Mouse (Mus musculus) CH12.LX (cell line): ENCODE results near the gene Ankrd53. TPM values are rescaled to one million over a fixed set of nuclear protein-coding genes. Genes with fewer than 3 reads are reported as not detected.

Source experiments
- DNase-seq: peaks from one replicate; pipeline ENCODE4 v3.0.0-alpha.2; 2013; ENCODE audit errors: extremely low read depth
- H3K27ac ChIP-seq: 2 replicates; pipeline ENCODE4 v1.5.1; 2012; ENCODE audit warnings: low read depth, mild to moderate bottlenecking, control low read depth, moderate library complexity; ENCODE audit not compliant: insufficient read depth
- H3K27me3 ChIP-seq: replicated peaks from 2 replicates; pipeline ENCODE3; 2012; ENCODE audit warnings: inconsistent platforms
- H3K36me3 ChIP-seq, 2 experiments: replicated peaks in 1 of 2; 2 replicates each; pipeline versions ENCODE3 to v1.6.1; 2012; ENCODE audit warnings: inconsistent platforms in 1 of 2, low read length in 1 of 2, mild to moderate bottlenecking in 1 of 2, mixed read lengths in 1 of 2, moderate library complexity in 1 of 2; ENCODE audit not compliant: control insufficient read depth in 1 of 2, insufficient read depth in 1 of 2
- H3K4me1 ChIP-seq, 2 experiments: 2 replicates each; pipeline ENCODE4 v1.6.1; 2012; ENCODE audit warnings: inconsistent platforms in 1 of 2, moderate library complexity in 1 of 2; ENCODE audit not compliant: insufficient read depth in 2 of 2, control insufficient read depth in 1 of 2
- H3K4me2 ChIP-seq: 2 replicates; pipeline ENCODE4 v1.6.1; 2012; ENCODE audit warnings: low read depth, mild to moderate bottlenecking, control low read depth; ENCODE audit not compliant: poor library complexity, insufficient read depth, severe bottlenecking
- H3K4me3 ChIP-seq, 3 experiments: fragments of 150-350 bp in 1 of 3; sonication (generic) in 1 of 3; replicated peaks in 1 of 3; 2 replicates each; pipeline versions ENCODE3 to v1.5.1; 2011 to 2012; ENCODE audit warnings: low read depth in 2 of 3, low read length in 2 of 3, mild to moderate bottlenecking in 2 of 3, moderate library complexity in 2 of 3, control low read depth in 1 of 3, improper control_type of control experiment in 1 of 3, inconsistent platforms in 1 of 3, mixed read lengths in 1 of 3; ENCODE audit not compliant: poor library complexity in 1 of 3
- H3K79me2 ChIP-seq: replicated peaks from 2 replicates; pipeline ENCODE4 v1.6.1; 2012; ENCODE audit warnings: mild to moderate bottlenecking, moderate library complexity; ENCODE audit not compliant: control insufficient read depth, poor library complexity, insufficient read depth, severe bottlenecking; ENCODE audit errors: extremely low read depth
- H3K9ac ChIP-seq: 2 replicates; pipeline ENCODE4 v1.6.1; 2012; ENCODE audit warnings: low read depth, mild to moderate bottlenecking, control low read depth, moderate library complexity; ENCODE audit not compliant: insufficient read depth
- H3K9me3 ChIP-seq: replicated peaks from 2 replicates; pipeline ENCODE3; 2012; ENCODE audit warnings: low read length, inconsistent platforms, mixed read lengths
- BHLHE40 ChIP-seq: IDR thresholded peaks from 2 replicates; pipeline ENCODE4 v1.6.1; 2011; ENCODE audit warnings: mild to moderate bottlenecking, low read depth, low read length, improper control_type of control experiment
- CTCF ChIP-seq, 2 experiments: IDR thresholded peaks in 1 of 2; conservative IDR thresholded peaks in 1 of 2; 2 replicates each; pipeline ENCODE4 v1.5.1; 2011 to 2012; ENCODE audit warnings: low read depth in 2 of 2, low read length in 2 of 2, improper control_type of control experiment in 1 of 2, inconsistent platforms in 1 of 2, mild to moderate bottlenecking in 1 of 2, moderate library complexity in 1 of 2
- E2F4 ChIP-seq: IDR thresholded peaks from 2 replicates; pipeline ENCODE4 v1.6.1; 2011; ENCODE audit warnings: low read depth, low read length, improper control_type of control experiment; ENCODE audit not compliant: insufficient replicate concordance
- ELF1 ChIP-seq: IDR thresholded peaks from 2 replicates; pipeline ENCODE4 v1.6.1; 2014; ENCODE audit warnings: low read depth, mild to moderate bottlenecking, inconsistent platforms, low read length, improper control_type of control experiment
- ETS1 ChIP-seq: conservative IDR thresholded peaks from 2 replicates; pipeline ENCODE4 v1.6.1; 2012; ENCODE audit warnings: low read depth, mild to moderate bottlenecking, inconsistent platforms, low read length, improper control_type of control experiment, moderate library complexity
- GABPA ChIP-seq: IDR thresholded peaks from 2 replicates; pipeline ENCODE4 v1.6.1; 2012; ENCODE audit warnings: low read depth, low read length, improper control_type of control experiment, inconsistent platforms; ENCODE audit not compliant: insufficient replicate concordance
- JUN ChIP-seq: IDR thresholded peaks from 2 replicates; pipeline ENCODE4 v1.6.1; 2011; ENCODE audit warnings: low read depth, mild to moderate bottlenecking, low read length, improper control_type of control experiment, moderate library complexity; ENCODE audit not compliant: insufficient read depth
- JUND ChIP-seq: conservative IDR thresholded peaks from 2 replicates; pipeline ENCODE4 v1.6.1; 2011; ENCODE audit warnings: low read depth, low read length, improper control_type of control experiment
- MAX ChIP-seq: IDR thresholded peaks from 2 replicates; pipeline ENCODE4 v1.6.1; 2011; ENCODE audit warnings: low read length, improper control_type of control experiment
- MXI1 ChIP-seq: IDR thresholded peaks from 2 replicates; pipeline ENCODE4 v1.6.1; 2011; ENCODE audit warnings: mild to moderate bottlenecking, low read depth, low read length, improper control_type of control experiment
- NRF1 ChIP-seq: IDR thresholded peaks from 2 replicates; pipeline ENCODE4 v1.6.1; 2014; ENCODE audit warnings: low read depth, mild to moderate bottlenecking, inconsistent platforms, low read length, improper control_type of control experiment, moderate library complexity
- PAX5 ChIP-seq: IDR thresholded peaks from 2 replicates; pipeline ENCODE4 v1.6.1; 2012; ENCODE audit warnings: low read length, inconsistent platforms, mixed read lengths
- POLR2A ChIP-seq: IDR thresholded peaks from 2 replicates; pipeline ENCODE4 v1.6.1; 2011; ENCODE audit warnings: low read depth, mild to moderate bottlenecking, improper control_type of control experiment, low read length
- RCOR1 ChIP-seq: conservative IDR thresholded peaks from 2 replicates; pipeline ENCODE4 v1.6.1; 2012; ENCODE audit warnings: low read depth, mild to moderate bottlenecking, inconsistent platforms, low read length, improper control_type of control experiment
- SMC3 ChIP-seq: IDR thresholded peaks from 2 replicates; pipeline ENCODE4 v1.6.1; 2011; ENCODE audit warnings: low read depth, low read length, improper control_type of control experiment
- TBP ChIP-seq: conservative IDR thresholded peaks from 2 replicates; pipeline ENCODE4 v1.6.1; 2011; ENCODE audit warnings: low read depth, low read length, improper control_type of control experiment
- USF1 ChIP-seq: IDR thresholded peaks from 2 replicates; pipeline ENCODE4 v1.6.1; 2014; ENCODE audit warnings: low read depth, mild to moderate bottlenecking, inconsistent platforms, low read length, improper control_type of control experiment
- ZNF384 ChIP-seq: IDR thresholded peaks from 2 replicates; pipeline ENCODE4 v1.6.1; 2012; ENCODE audit warnings: low read depth, low read length, improper control_type of control experiment, inconsistent platforms
- dilution Hi-C: fragments of 300-500 bp; cut with MboI; formaldehyde crosslinking; loops from 2 replicates; pipeline ENCODE4 v1.14.3; 2020; ENCODE audit warnings: low sequenced_read_pairs; ENCODE audit not compliant: extremely low pct_unique_long_range_greater_than_20kb, extremely low pct_ligation_motif_present
- in situ Hi-C: fragments of 300-500 bp; cut with MboI; formaldehyde crosslinking; loops from 3 replicates; pipeline ENCODE4 v1.14.3; 2019; ENCODE audit warnings: low sequenced_read_pairs, low pct_ligation_motif_present, low pct_unique_long_range_greater_than_20kb, mixed read lengths
- polyA plus RNA-seq: library from polyadenylated mRNA; unstranded; fragments of >175 nt; gene quantifications from 2 replicates; pipeline ENCODE4 v1.2.1, GENCODE M21; 2012; ENCODE audit warnings: low read depth; ENCODE audit not compliant: insufficient read length
- total RNA-seq, 2 experiments: library from RNA; depleted of rRNA; stranded (reverse); fragments of 300-350 nt in 1 of 2; fragments of >200 nt in 1 of 2; gene quantifications; 2 replicates each; pipeline ENCODE4 v1.2.3; 2012 to 2014

Ankrd53 gene
- total and polyA plus RNA-seq, 3 experiments: 0.08 to 0.36 TPM; not detected in 1

DNA sequence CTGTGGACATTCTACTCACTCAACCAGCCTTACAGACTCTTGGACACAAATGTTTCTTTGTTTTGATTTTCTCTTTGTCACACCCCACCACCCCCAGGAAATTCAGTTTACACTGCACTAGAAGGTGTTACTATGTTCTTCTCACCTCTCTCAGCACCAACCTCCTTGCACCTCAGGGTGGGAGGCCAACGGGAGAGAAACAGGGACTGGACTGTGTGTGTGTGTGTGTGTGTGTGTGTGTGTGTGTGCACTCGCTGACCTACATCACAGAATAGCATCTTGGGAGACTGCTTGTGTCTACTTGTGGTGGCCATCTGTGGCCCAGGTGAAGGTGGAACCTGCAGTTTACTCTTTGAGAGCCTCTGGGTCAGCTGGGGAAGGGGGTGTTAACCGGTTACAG, 24.0 kb downstream of the Ankrd53 start:
- no peak for DNase-seq
- no peak overlapping the region for H3K9ac ChIP-seq
- H3K79me2 ChIP-seq: no peaks in the 10 kb centered on the region
- H3K27ac ChIP-seq: no peak overlapping the region
- H3K27me3 ChIP-seq: no peaks in the 10 kb centered on the region
- peaks cover 12 to 24% of the 10 kb centered on the region in 2 experiments for H3K4me1 ChIP-seq
- dilution Hi-C loops: no loop called here
- no peak overlapping the region for H3K4me2 ChIP-seq
- peaks cover 2% of the 10 kb centered on the region for H3K9me3 ChIP-seq
- H3K36me3 ChIP-seq: no peaks in the 10 kb centered on the region
- no peak for TF ChIP-seq NRF1
- TF ChIP-seq ZNF384: no peak
- no peak for TF ChIP-seq RCOR1
- TF ChIP-seq ELF1: no peak
- no peak for TF ChIP-seq SMC3
- TF ChIP-seq POLR2A: no peak
- no peak for TF ChIP-seq JUN
- TF ChIP-seq BHLHE40: no peak
- TF ChIP-seq CTCF (conservative IDR thresholded peaks at IDR 0.05 in 1 of 2, IDR thresholded peaks at IDR 0.05 in 1 of 2; ENCODE audit: low read depth in 2 of 2, low read length in 2 of 2): no peak
- no peak for TF ChIP-seq ETS1
- no peak for TF ChIP-seq PAX5
- no peak for TF ChIP-seq TBP
- TF ChIP-seq MAX: no peak
- H3K4me3 ChIP-seq: no peak overlapping the region
- in situ Hi-C loops: no loop called here

- no peak for TF ChIP-seq CTCF (conservative IDR thresholded peaks at IDR 0.05 in 1 of 2, IDR thresholded peaks at IDR 0.05 in 1 of 2; ENCODE audit: low read depth in 2 of 2, low read length in 2 of 2)
- TF ChIP-seq E2F4: no peak
- no peak for TF ChIP-seq MXI1
- TF ChIP-seq USF1: no peak
- TF ChIP-seq JUND: no peak
- no peak for TF ChIP-seq POLR2A
- TF ChIP-seq SMC3: no peak
- TF ChIP-seq GABPA: no peak
- no peak for TF ChIP-seq ELF1
- Histone ChIP-seq H3K36me3 (no peaks in the 10 kb centered on the region), H3K4me2 (no peak overlapping the region), H3K9me3 (peaks cover 2% of the 10 kb centered on the region), H3K4me1 (peaks cover 15 to 31% of the 10 kb centered on the region in 2 experiments), H3K4me3 (no peak overlapping the region), H3K27me3 (peaks cover under 1% of the 10 kb centered on the region), H3K79me2 (no peaks in the 10 kb centered on the region), H3K9ac (no peak overlapping the region), H3K27ac (no peak overlapping the region)
- dilution Hi-C loops: no loop called here
- in situ Hi-C loops: no loop called here
- no peak for DNase-seq
These were observed 26.1 kb downstream of the Ankrd53 start for GRCm38 (mm10) chr6:83788554-83788953.
